Mouse (Mus musculus) olfactory bulb, adult 2 months (tissue): ENCODE measurements at regions not wholly inside any gene's neighbourhood (a gene's known extent, or its start where the extent isn't known, plus 50 kb on each side); places are given as distances from the start of the nearest gene placed in this dataset.

Source experiments
- CTCF ChIP-seq: fragments of 200-500 bp; IDR thresholded peaks from 2 replicates; pipeline ENCODE4 v1.5.1; 2012; ENCODE audit warnings: low read depth, mild to moderate bottlenecking, low read length, moderate library complexity; ENCODE audit not compliant: insufficient read depth
- POLR2A ChIP-seq: fragments of 200-500 bp; IDR thresholded peaks from 2 replicates; pipeline ENCODE4 v1.6.1; 2012; ENCODE audit warnings: mild to moderate bottlenecking, low read depth, low read length, moderate library complexity; ENCODE audit not compliant: insufficient read depth

DNA sequence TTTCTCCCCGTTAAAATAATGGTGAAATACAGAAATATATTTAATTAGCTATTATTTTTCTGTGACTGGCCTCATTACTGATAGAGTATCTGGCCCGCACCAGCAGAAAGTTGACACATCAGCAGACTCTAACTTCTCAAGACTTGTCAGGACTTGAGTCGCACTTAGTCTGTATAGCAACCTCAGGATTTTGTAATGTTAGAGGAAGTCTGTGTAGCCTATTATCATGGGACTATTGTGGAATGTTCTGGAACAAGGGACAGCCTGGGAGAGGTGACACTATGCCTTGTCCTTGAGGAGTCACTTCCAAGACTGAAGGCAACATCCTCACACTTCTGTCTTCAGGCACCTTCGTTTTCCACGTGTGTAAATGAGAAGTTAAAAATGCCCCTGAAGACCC is 223.8 kb upstream of the Habp2 start:
- no peak for TF ChIP-seq POLR2A
- TF ChIP-seq CTCF, result no peak
